Mouse (Mus musculus) thymus, adult 2 months (tissue): ENCODE results near the gene D3Ertd751e.

Experiments
- CTCF ChIP-seq: fragments of 200-500 bp; IDR thresholded peaks from 2 replicates; pipeline ENCODE4 v1.5.1; 2012; ENCODE audit warnings: mild to moderate bottlenecking, control low read depth, low read length, moderate library complexity, borderline replicate concordance; ENCODE audit not compliant: control insufficient read depth, poor library complexity, insufficient read depth; ENCODE audit errors: extremely low read depth
- POLR2A ChIP-seq: fragments of 200-500 bp; IDR thresholded peaks from 2 replicates; pipeline ENCODE4 v1.6.1; 2012; ENCODE audit warnings: mild to moderate bottlenecking, low read length, control low read depth, moderate library complexity; ENCODE audit not compliant: control insufficient read depth, poor library complexity, insufficient read depth; ENCODE audit errors: extremely low read depth

DNA sequence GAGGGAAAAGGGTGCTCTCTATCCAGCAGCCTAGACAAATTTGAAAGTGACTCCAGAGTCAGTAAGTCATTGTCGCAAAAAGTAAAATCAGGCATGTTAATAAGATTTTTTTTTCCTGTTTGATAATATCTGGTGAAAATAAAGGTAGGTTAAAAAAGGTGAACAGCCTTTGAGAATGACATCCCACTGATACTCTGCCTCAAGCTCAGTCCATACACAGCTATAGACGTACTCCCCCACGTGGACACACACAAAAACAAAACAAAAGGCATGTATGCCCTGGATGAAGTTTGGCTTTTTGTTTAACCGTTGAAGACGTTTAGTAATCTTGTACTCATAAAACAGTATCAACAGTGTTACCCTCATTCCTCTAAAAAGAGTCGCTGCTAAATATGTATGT lies 1.0 kb downstream of the D3Ertd751e start:
- TF ChIP-seq POLR2A: no peak
- no peak for TF ChIP-seq CTCF
